Mouse (Mus musculus) MEL (cell line): ENCODE measurements around the gene Olfr657. TPM values are rescaled to one million over a fixed set of nuclear protein-coding genes. Genes with fewer than 3 reads are reported as not detected.

Experiments used
- DNase-seq: peaks from one replicate; pipeline ENCODE4 v3.0.0; 2011; ENCODE audit warnings: low read depth, low spot score
- H3K27ac ChIP-seq: 2 replicates; pipeline ENCODE4 v1.5.1; 2012; ENCODE audit warnings: low read depth, mild to moderate bottlenecking, control low read depth, low read length, moderate library complexity; ENCODE audit not compliant: control insufficient read depth
- H3K27me3 ChIP-seq, 2 experiments: fragments of 150-350 bp in 1 of 2; sonication (generic) in 1 of 2; 2 replicates each; pipeline ENCODE4 v1.6.1; 2012; ENCODE audit warnings: low read length in 2 of 2, mild to moderate bottlenecking in 2 of 2, improper control_type of control experiment in 1 of 2, moderate library complexity in 1 of 2; ENCODE audit not compliant: insufficient read depth in 2 of 2, control insufficient read depth in 1 of 2
- H3K36me3 ChIP-seq, 2 experiments: 2 replicates each; pipeline ENCODE4 v1.6.1; 2012 to 2014; ENCODE audit warnings: low read length in 2 of 2, improper control_type of control experiment in 1 of 2, inconsistent platforms in 1 of 2, mild to moderate bottlenecking in 1 of 2; ENCODE audit not compliant: insufficient read depth in 2 of 2, control insufficient read depth in 1 of 2
- H3K4me1 ChIP-seq, 2 experiments: fragments of 150-350 bp in 1 of 2; sonication (generic) in 1 of 2; 2 replicates each; pipeline ENCODE4 v1.6.1; 2012; ENCODE audit warnings: low read length in 2 of 2, improper control_type of control experiment in 1 of 2, mild to moderate bottlenecking in 1 of 2; ENCODE audit not compliant: insufficient read depth in 2 of 2, control insufficient read depth in 1 of 2
- H3K4me3 ChIP-seq, 2 experiments: fragments of 150-350 bp in 1 of 2; sonication (generic) in 1 of 2; 2 replicates each; pipeline ENCODE4 v1.5.1; 2012; ENCODE audit warnings: low read depth in 2 of 2, low read length in 2 of 2, mild to moderate bottlenecking in 2 of 2, moderate library complexity in 2 of 2, control low read depth in 1 of 2, improper control_type of control experiment in 1 of 2; ENCODE audit not compliant: control insufficient read depth in 1 of 2, insufficient read depth in 1 of 2
- H3K79me2 ChIP-seq: 2 replicates; pipeline ENCODE4 v1.6.1; 2012; ENCODE audit warnings: mild to moderate bottlenecking, low read length, moderate library complexity; ENCODE audit not compliant: control insufficient read depth, poor library complexity, insufficient read depth
- H3K9ac ChIP-seq: 2 replicates; pipeline ENCODE4 v1.6.1; 2012; ENCODE audit warnings: low read depth, mild to moderate bottlenecking, control low read depth, low read length, moderate library complexity; ENCODE audit not compliant: control insufficient read depth, poor library complexity, severe bottlenecking
- H3K9me3 ChIP-seq: fragments of 150-350 bp; sonication (generic); replicated peaks from 2 replicates; pipeline ENCODE4 v1.6.1; 2012; ENCODE audit warnings: mild to moderate bottlenecking, low read length, improper control_type of control experiment, moderate library complexity; ENCODE audit not compliant: insufficient read depth
- CHD1 ChIP-seq: IDR thresholded peaks from 2 replicates; pipeline ENCODE4 v1.6.1; 2012; ENCODE audit warnings: low read depth, mild to moderate bottlenecking, inconsistent platforms, low read length, improper control_type of control experiment
- CHD2 ChIP-seq: IDR thresholded peaks from 2 replicates; pipeline ENCODE4 v1.6.1; 2011; ENCODE audit warnings: low read length, improper control_type of control experiment
- E2F4 ChIP-seq: IDR thresholded peaks from 2 replicates; pipeline ENCODE4 v1.6.1; 2011; ENCODE audit warnings: low read depth, low read length, improper control_type of control experiment, borderline replicate concordance
- ELF1 ChIP-seq: IDR thresholded peaks from 2 replicates; pipeline ENCODE4 v1.6.1; 2014; ENCODE audit warnings: low read depth, mild to moderate bottlenecking, inconsistent platforms, low read length, improper control_type of control experiment, moderate library complexity
- ETS1 ChIP-seq: IDR thresholded peaks from 2 replicates; pipeline ENCODE4 v1.6.1; 2012; ENCODE audit warnings: low read depth, mild to moderate bottlenecking, inconsistent platforms, low read length, improper control_type of control experiment, moderate library complexity
- HCFC1 ChIP-seq: IDR thresholded peaks from 2 replicates; pipeline ENCODE4 v1.6.1; 2012; ENCODE audit warnings: low read depth, mild to moderate bottlenecking, inconsistent platforms, low read length, improper control_type of control experiment, moderate library complexity
- MEF2A ChIP-seq: IDR thresholded peaks from 2 replicates; pipeline ENCODE4 v1.6.1; 2014; ENCODE audit warnings: low read depth, mild to moderate bottlenecking, inconsistent platforms, low read length, improper control_type of control experiment; ENCODE audit not compliant: poor library complexity, insufficient replicate concordance, severe bottlenecking; ENCODE audit errors: extremely low read depth
- MXI1 ChIP-seq: IDR thresholded peaks from 2 replicates; pipeline ENCODE4 v1.6.1; 2011; ENCODE audit warnings: mild to moderate bottlenecking, low read depth, low read length, improper control_type of control experiment
- MYC ChIP-seq: IDR thresholded peaks from 2 replicates; pipeline ENCODE4 v1.6.1; 2011; ENCODE audit warnings: low read depth, mild to moderate bottlenecking, low read length, improper control_type of control experiment, moderate library complexity
- NELFE ChIP-seq: IDR thresholded peaks from 2 replicates; pipeline ENCODE4 v1.6.1; 2011; ENCODE audit warnings: low read depth, low read length, improper control_type of control experiment
- NRF1 ChIP-seq: IDR thresholded peaks from 2 replicates; pipeline ENCODE4 v1.6.1; 2014; ENCODE audit warnings: low read depth, mild to moderate bottlenecking, inconsistent platforms, low read length, improper control_type of control experiment, moderate library complexity; ENCODE audit not compliant: poor library complexity, insufficient read depth, severe bottlenecking
- POLR2A ChIP-seq, 2 experiments: IDR thresholded peaks; 2 replicates each; pipeline ENCODE4 v1.6.1; 2011 to 2012; ENCODE audit warnings: low read length in 2 of 2, mild to moderate bottlenecking in 2 of 2, control low read depth in 1 of 2, improper control_type of control experiment in 1 of 2, low read depth in 1 of 2, moderate library complexity in 1 of 2; ENCODE audit not compliant: control insufficient read depth in 1 of 2, insufficient read depth in 1 of 2, poor library complexity in 1 of 2
- RCOR1 ChIP-seq: IDR thresholded peaks from 2 replicates; pipeline ENCODE4 v1.6.1; 2012; ENCODE audit warnings: low read depth, mild to moderate bottlenecking, inconsistent platforms, low read length, improper control_type of control experiment
- SMC3 ChIP-seq: IDR thresholded peaks from 2 replicates; pipeline ENCODE4 v1.6.1; 2011; ENCODE audit warnings: low read depth, low read length, improper control_type of control experiment
- TBP ChIP-seq: IDR thresholded peaks from 2 replicates; pipeline ENCODE4 v1.8.0; 2011; ENCODE audit warnings: low read depth, low read length, improper control_type of control experiment
- TCF12 ChIP-seq: IDR thresholded peaks from 2 replicates; pipeline ENCODE4 v1.6.1; 2014; ENCODE audit warnings: low read depth, mild to moderate bottlenecking, inconsistent platforms, low read length, improper control_type of control experiment, moderate library complexity
- UBTF ChIP-seq: IDR thresholded peaks from 2 replicates; pipeline ENCODE4 v1.6.1; 2012; ENCODE audit warnings: low read depth, mild to moderate bottlenecking, inconsistent platforms, low read length, improper control_type of control experiment, moderate library complexity, borderline replicate concordance; ENCODE audit not compliant: insufficient read depth
- USF1 ChIP-seq: IDR thresholded peaks from 2 replicates; pipeline ENCODE4 v1.6.1; 2014; ENCODE audit warnings: low read depth, mild to moderate bottlenecking, inconsistent platforms, low read length, improper control_type of control experiment, moderate library complexity
- USF2 ChIP-seq, 2 experiments: IDR thresholded peaks; 2 replicates each; pipeline ENCODE4 v1.6.1; 2011 to 2012; ENCODE audit warnings: improper control_type of control experiment in 2 of 2, low read length in 2 of 2, borderline replicate concordance in 1 of 2, inconsistent platforms in 1 of 2, low read depth in 1 of 2, mild to moderate bottlenecking in 1 of 2; ENCODE audit not compliant: insufficient read depth in 1 of 2
- ZC3H11A ChIP-seq: IDR thresholded peaks from 2 replicates; pipeline ENCODE4 v1.6.1; 2012; ENCODE audit warnings: low read depth, mild to moderate bottlenecking, inconsistent platforms, low read length, improper control_type of control experiment
- ZMIZ1 ChIP-seq: IDR thresholded peaks from 2 replicates; pipeline ENCODE4 v1.6.1; 2012; ENCODE audit warnings: low read depth, mild to moderate bottlenecking, inconsistent platforms, low read length, improper control_type of control experiment, moderate library complexity
- ZNF384 ChIP-seq: IDR thresholded peaks from 2 replicates; pipeline ENCODE4 v1.6.1; 2012; ENCODE audit warnings: low read depth, mild to moderate bottlenecking, inconsistent platforms, low read length, improper control_type of control experiment
- polyA plus RNA-seq, 2 experiments: library from polyadenylated mRNA; stranded (reverse) in 1 of 2; unstranded in 1 of 2; fragments of >175 nt in 1 of 2; fragments of >200 nt in 1 of 2; gene quantifications; 2 replicates each; pipeline versions ENCODE4 v1.2.1 to v1.2.4; 2012; ENCODE audit warnings: low replicate concordance in 2 of 2, low read depth in 1 of 2; ENCODE audit not compliant: insufficient read length in 2 of 2, insufficient read depth in 1 of 2, missing spikeins in 1 of 2
- total RNA-seq: library from RNA; depleted of rRNA; stranded (reverse); fragments of 300-350 nt; gene quantifications from 2 replicates; pipeline ENCODE4 v1.2.3, GENCODE M21; 2012

The Olfr657 gene
- total and polyA plus RNA-seq, 3 experiments, result not detected

- Histone ChIP-seq H3K4me3 (no peak overlapping the region), H3K36me3 (no peaks in the 10 kb centered on the region), H3K79me2 (no peaks in the 10 kb centered on the region), H3K9me3 (no peaks in the 10 kb centered on the region), H3K27me3 (no peaks in the 10 kb centered on the region), H3K9ac (no peak overlapping the region), H3K4me1 (no peaks in the 10 kb centered on the region), H3K27ac (no peak overlapping the region)
- TF ChIP-seq ZNF384 (no peak), SMC3 (no peak), MEF2A (no peak)
- DNase-seq, result no peak
Measured at GRCm38 (mm10) chr7:104604727-104605126, 19.9 kb upstream of the Olfr657 start.

GRCm38 (mm10) chr7:104613655-104614054 is 10.9 kb upstream of the Olfr657 start, which contains the start of gene Olfr656:
Gene Olfr656 (plus strand): TSS chr7:104613955.
- Histone ChIP-seq H3K36me3 (no peaks in the 10 kb centered on the region), H3K9me3 (no peaks in the 10 kb centered on the region), H3K4me3 (no peak within 1 kb of the TSS), H3K27ac (no peak within 1 kb of the TSS), H3K4me1 (no peaks in the 10 kb centered on the region), H3K27me3 (no peaks in the 10 kb centered on the region), H3K9ac (no peak within 1 kb of the TSS), H3K79me2 (no peaks in the 10 kb centered on the region)
- no peak for DNase-seq
- TF ChIP-seq ZMIZ1 (no peak), NRF1 (no peak), NELFE (no peak), MXI1 (no peak), TCF12 (no peak), MYC (no peak), ELF1 (no peak)

DNA sequence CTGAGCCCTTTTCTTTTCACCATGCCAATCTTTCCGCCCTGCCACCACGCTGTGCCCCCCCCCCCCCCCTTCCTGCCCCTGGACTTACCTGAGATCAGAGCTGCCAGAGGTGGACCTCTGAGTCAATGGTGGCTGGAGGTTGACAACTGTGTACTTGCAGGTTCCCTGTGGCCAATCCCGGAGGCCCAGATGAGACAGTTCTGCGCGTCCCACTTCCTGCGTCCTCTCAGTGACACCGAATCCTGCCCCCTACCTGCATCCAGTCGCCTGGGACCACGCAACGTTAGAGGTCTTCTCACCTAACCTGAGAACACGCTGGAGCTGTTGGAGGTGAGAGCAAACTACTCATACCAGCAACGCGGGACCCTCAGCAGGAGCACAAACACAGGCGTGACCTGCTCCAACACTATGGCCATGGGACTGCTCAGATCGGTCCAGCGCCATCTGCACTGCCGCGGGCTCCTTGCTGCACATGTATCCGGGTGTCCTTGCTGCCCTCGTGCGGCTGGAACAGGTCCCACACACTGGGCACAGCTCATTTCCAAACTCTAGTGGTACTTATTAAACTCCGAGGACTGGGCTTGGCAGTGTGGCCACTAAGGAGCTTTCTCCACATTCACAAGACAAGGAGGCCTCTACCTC is 22.4 kb downstream of the Olfr657 start, which contains the start of gene Olfr658:
Olfr658 (minus strand) TSS at position 465 of the 642 bp plus-strand sequence.
- Histone ChIP-seq H3K79me2 (no peaks in the 10 kb centered on the region), H3K36me3 (no peaks in the 10 kb centered on the region), H3K9me3 (no peaks in the 10 kb centered on the region), H3K4me1 (no peaks in the 10 kb centered on the region), H3K27ac (no peak within 1 kb of the TSS), H3K27me3 (no peaks in the 10 kb centered on the region), H3K4me3 (no peak within 1 kb of the TSS), H3K9ac (no peak within 1 kb of the TSS)
- no peak for DNase-seq
- TF ChIP-seq TBP, result no peak
- TF ChIP-seq USF1, result no peak
- TF ChIP-seq MYC, result no peak
- no peak for TF ChIP-seq RCOR1
- no peak for TF ChIP-seq USF2 (IDR thresholded peaks at IDR 0.05; ENCODE audit: borderline replicate concordance in 1 of 2, insufficient read depth in 1 of 2, low read depth in 1 of 2, low read length in 2 of 2)
- no peak for TF ChIP-seq POLR2A (IDR thresholded peaks at IDR 0.05; ENCODE audit: control insufficient read depth in 1 of 2, insufficient read depth in 1 of 2, low read depth in 1 of 2, low read length in 2 of 2, poor library complexity in 1 of 2)
- no peak for TF ChIP-seq ZC3H11A
- TF ChIP-seq E2F4, result no peak
- no peak for TF ChIP-seq CHD2
- TF ChIP-seq ETS1, result no peak
- TF ChIP-seq HCFC1, result no peak
- TF ChIP-seq CHD1, result no peak
- no peak for TF ChIP-seq UBTF
